Mouse (Mus musculus): ENCODE results near the gene Olfr506.
"Not testable (repeated sequence)": the region's sequence is repeated elsewhere in the genome, so short reads cannot be mapped to it uniquely, and the experiment has no call there.

Olfr506 gene

DNA sequence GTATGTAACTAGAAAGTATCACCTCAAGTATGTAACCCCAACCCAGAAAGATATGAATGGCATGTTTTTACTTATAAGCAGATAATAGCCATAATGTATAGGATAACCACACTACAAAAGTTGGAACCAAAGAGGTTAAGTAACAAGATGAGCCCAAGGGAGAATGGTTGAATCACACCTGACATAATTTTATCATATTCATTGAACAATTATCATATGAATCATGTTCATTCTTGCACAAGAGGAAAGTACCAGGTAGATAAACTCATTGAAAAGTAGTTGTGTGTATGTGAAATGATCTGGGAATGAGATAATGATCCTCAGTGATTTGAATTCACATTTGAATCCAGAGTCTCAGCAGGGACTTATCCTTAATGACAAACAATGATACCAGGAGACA lies at the start of gene Olfr506:
Gene Olfr506 (plus strand): TSS at position 301 of the 400 bp plus-strand sequence.
- no peak for DNase-seq (ENCODE audit: low spot score in 2 of 2)

DNA sequence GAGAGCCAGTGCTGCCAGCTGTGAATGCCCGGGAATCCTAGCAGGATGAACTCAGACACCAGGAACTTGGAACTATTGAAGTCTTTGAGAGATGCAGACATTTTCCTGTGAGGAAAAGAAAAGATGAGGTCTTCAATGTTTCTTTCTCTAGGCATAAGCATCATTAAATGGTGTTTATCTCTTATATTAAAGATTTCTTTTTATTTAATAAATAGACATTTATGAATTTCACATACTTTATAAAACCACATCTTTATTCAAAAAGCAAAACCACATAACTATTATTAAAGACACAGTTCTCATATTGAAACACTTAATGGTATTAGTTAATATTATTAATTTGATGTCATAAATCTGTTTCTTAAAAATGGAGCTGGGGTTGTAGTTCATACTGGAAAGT lies 44.9 kb upstream of the Olfr506 start, which contains the start of gene Olfr504:
Gene Olfr504 (minus strand): TSS at position 101 of the 400 bp plus-strand sequence.
- DNase-seq (ENCODE audit: low spot score in 2 of 2), result no peak

DNA sequence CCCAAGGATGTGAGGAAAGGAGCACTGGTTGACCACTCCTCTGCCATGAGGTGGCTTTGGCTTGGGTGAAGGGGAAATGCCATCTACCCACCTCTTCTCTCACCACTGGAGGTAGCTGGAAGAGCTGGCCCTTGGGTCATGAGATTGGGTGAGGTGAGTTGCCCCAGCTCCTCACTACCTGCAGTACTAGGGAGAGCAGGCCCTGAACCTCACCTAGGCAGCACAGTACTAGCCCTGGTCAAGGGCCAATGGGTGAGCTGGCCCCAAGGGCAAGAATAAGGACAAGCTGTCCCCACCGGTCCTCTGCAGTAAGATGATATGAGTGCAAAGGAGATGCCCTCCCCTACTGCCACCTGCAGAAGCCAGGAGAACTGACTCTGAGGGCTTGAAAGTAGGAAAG lies 20.8 kb upstream of the Olfr506 start:
- no peak for DNase-seq (ENCODE audit: low spot score in 2 of 2)

DNA sequence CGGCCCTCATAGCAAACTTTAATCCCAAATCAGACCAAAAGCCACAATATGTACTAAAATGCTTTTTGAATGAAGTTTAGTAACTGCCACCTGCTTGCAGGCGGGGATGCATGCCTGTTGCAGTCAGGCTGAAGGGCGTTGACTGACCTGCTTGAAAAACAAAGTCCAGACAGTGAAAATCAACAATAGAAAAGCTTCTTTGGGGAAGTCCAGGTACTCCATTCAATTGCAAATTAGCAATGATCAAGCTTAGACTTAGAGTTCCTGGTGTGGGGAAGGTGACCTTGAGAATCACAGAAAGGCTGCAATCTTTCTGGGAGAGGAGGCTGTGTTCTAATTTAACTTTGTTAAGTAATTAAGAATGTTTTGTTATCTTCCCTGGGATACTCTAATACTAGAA lies 8.7 kb upstream of the Olfr506 start:
- DNase-seq (ENCODE audit: low spot score in 2 of 2), result not testable (repeated sequence)

DNA sequence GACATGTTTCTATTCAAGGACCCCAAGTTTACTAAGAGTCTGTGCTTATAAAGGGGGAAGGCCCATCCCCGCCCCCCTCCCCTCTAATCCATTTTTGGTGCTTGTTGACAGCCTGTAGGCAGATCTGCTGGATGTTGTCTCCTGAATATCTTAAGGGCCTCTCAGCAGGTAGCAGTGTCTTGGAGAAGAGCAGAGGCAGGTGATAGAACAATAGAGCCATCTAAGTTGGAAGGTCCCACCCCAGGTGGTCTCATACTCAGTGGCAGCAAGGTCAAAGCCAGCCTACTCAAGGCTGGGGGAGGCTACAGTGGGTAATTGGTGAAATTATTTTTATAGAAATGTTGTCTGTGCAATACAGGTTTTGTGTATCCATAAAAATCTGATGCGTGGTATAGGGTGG lies 3.5 kb downstream of the Olfr506 start:
- DNase-seq (ENCODE audit: low spot score in 2 of 2), result no peak

DNA sequence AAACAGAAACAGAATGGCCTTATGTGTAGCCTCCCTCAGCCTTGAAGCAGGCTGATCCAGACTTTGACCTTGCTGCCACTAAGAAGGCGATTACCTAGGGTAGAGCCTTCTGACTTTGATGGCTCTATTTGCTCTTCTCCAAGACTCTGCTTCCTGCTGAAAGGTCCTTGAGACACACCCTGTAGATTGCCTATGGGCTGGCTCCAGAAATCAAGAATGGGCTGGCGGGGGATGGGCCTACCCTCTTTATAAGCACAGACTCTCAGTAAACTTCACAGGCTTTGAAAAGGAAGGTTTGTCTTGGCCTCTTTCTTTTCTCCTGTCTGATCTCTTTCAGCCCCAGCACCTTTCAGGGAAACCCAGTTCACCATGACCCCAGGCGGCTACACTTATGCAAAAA lies 6.2 kb downstream of the Olfr506 start:
- DNase-seq (ENCODE audit: low spot score in 2 of 2), result not testable (repeated sequence)

DNA sequence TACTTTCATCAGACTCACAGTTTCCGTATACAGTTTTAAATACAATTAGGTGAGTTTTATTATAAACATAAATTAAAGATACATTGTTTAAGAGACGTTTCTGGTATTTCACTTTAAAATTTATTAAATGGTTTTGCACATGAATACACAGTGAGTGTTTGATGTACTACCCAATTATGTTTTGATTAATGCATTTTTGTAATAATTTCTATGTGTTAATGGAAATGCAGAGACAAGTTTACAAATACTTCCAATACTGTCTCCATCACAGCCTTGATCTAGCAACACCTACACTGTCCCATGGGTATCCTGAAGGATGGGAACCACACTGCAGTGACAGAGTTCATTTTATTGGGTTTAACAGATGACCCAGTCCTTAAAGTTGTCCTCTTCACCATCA lies 10.9 kb downstream of the Olfr506 start, which contains the start of gene Olfr507:
Gene Olfr507 (plus strand): TSS at position 301 of the 400 bp plus-strand sequence.
- DNase-seq (ENCODE audit: low spot score in 2 of 2), result no peak

DNA sequence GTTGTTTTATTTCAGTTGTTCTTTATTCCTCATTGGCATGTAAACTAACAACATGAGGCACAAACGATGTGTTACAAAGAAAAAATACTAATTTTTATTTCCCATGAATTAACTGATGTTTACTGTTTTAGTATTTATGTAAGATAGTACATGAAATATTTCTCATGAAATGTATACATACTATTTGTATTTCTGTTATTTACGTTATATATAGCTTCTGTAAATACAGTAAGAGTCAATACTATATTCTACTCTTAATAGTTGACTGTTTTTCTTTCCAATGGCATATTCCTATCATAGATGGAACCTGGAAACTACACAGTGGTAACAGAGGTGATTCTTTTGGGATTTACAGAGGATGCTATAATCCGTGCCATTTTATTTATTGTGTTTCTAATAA lies 19.1 kb downstream of the Olfr506 start, which contains the start of gene Olfr508:
Gene Olfr508 (plus strand): TSS at position 301 of the 400 bp plus-strand sequence.
- DNase-seq (ENCODE audit: low spot score in 2 of 2), result no peak

DNA sequence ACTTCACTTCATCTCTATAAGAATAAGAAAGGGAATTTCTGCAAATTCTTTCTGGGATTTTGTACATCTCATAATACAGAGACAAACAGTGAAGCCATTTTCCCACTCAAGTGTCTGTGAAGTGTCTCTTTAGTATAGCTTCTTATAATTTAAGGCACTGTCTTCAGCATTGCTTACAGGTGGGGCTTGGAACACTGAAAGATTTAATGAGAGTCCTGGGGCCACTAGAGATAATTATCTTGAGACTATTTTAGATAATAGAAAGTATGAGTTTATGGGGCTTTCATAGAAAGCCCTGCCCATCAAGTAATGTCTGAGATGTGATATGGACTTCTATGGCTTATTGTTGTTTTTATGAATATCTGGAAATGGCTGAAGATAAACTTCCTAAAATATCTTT lies 41.2 kb downstream of the Olfr506 start, which contains the start of gene Olfr509:
Gene Olfr509 (minus strand): TSS at position 101 of the 400 bp plus-strand sequence.
- DNase-seq (ENCODE audit: low spot score in 2 of 2), result no peak

DNA sequence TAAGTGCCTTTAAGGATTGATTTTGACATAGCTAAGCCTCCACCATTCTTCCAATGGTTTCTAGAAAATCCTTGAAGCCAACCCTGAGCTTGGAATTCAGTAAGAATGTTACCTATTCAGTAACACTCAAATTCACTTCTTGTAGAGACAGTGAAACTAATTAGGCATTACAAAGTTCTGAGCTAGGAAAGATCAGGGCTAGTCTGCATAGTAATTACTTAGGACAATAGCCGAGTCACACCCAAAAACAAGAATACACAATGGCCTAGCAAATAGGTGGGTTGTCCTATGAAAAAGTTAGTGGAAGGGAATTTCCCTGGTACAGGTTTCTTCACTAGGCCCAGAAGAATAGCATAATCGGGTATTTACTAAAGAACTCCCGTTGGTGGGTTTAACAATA lies 51.8 kb downstream of the Olfr506 start:
- DNase-seq (ENCODE audit: low spot score in 2 of 2), result no peak
